Mouse (Mus musculus): Measurements from ENCODE around the gene Gm49661. TPM values are rescaled to one million over a fixed set of nuclear protein-coding genes. Genes with fewer than 3 reads are reported as not detected.
A peak's percentile ranks its signal among the peaks of the same experiment; 100 is the strongest.

The Gm49661 gene
- polyA plus RNA-seq, 1 experiment from 2014 or later: not detected

DNA sequence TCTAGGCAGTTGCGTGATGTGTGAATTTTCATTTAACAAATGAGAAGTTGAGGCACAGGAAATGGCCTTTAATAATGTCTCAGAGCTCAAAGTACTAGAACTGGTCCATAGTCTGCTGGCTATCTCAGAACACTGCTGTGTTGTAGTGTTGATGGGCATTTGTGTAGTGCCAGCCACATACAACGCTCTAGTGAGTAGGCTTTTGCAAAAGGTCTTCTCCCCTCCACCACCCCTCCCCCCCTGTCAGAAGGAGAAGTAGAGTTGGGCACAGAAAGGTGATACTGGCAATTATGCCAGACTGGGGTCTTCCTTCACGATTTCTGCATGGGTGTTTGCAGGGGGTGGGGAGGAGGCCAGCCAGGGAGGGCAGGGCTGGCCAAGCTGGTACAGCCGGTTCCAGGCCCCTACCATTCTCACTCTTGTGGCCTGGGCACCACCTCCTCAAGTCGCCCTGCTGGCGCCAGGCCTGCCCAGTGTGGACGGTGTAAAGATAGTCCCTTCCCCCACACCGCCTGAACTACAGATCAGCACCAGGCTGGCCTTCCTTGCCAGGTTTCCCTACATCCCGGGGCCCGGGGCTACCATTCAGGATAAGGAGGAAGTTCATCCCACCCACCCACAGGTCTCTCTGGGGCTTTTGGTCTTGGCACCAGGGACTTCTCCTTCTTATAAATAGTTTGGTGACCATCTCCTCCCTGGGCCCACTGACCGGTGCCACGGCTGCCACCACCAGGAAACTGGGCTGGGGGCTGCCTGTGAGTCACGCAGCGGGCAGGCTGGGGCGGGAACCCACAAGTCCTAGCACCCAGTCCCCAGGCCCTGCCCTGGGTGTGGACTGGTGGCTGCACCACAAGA, 12.6 kb upstream of the Gm49661 start:
- Histone ChIP-seq H3K4me3 (ENCODE audit: low read depth, low read length) (no peak overlapping the region), H3K36me3 (replicated peaks; ENCODE audit: control insufficient read depth, insufficient read depth, low read depth, low read length) (no peaks in the 10 kb centered on the region), H3K4me1 (ENCODE audit: control insufficient read depth, insufficient read depth, low read length) (peaks cover 27% of the 10 kb centered on the region), H3K27me3 (ENCODE audit: control insufficient read depth, insufficient read depth, low read length) (peaks cover 22% of the 10 kb centered on the region), H3K9me3 (replicated peaks; ENCODE audit: control insufficient read depth, low read length) (no peaks in the 10 kb centered on the region), H3K27ac (replicated peaks; ENCODE audit: low read depth, low read length) (no peak overlapping the region), H3K4me2 (ENCODE audit: low read depth, low read length) (no peak overlapping the region), H3K9ac (replicated peaks; ENCODE audit: low read length) (no peak overlapping the region)
- DNase-seq (ENCODE audit: low spot score): no peak
- 76% methylated on average over 15 of the region's 15 CpGs for WGBS
- no peak for ATAC-seq (replicated peaks; ENCODE audit: insufficient number of reproducible peaks, low FRiP score, low TSS enrichment, low read depth)

GRCm38 (mm10) chr8:84980622-84981358, 11.6 kb upstream of the Gm49661 start:
- Histone ChIP-seq H3K4me1 (ENCODE audit: control insufficient read depth, insufficient read depth, low read length) (peaks cover 27% of the 10 kb centered on the region), H3K27me3 (ENCODE audit: control insufficient read depth, insufficient read depth, low read length) (peaks cover 22% of the 10 kb centered on the region), H3K9ac (replicated peaks; ENCODE audit: low read length) (no peak overlapping the region), H3K27ac (replicated peaks; ENCODE audit: low read depth, low read length) (no peak overlapping the region), H3K9me3 (replicated peaks; ENCODE audit: control insufficient read depth, low read length) (no peaks in the 10 kb centered on the region), H3K36me3 (replicated peaks; ENCODE audit: control insufficient read depth, insufficient read depth, low read depth, low read length) (no peaks in the 10 kb centered on the region), H3K4me2 (ENCODE audit: low read depth, low read length) (no peak overlapping the region), H3K4me3 (ENCODE audit: low read depth, low read length) (peak overlapping the region; percentile 28; the same call in 1 of the 2 replicates)
- ATAC-seq (replicated peaks; ENCODE audit: insufficient number of reproducible peaks, low FRiP score, low TSS enrichment, low read depth): no peak
- 28% methylated on average over 11 of the region's 11 CpGs for WGBS
- no peak for DNase-seq (ENCODE audit: low spot score)

- 2% methylated on average over 42 of the region's 42 CpGs for WGBS
- Histone ChIP-seq H3K27ac (replicated peaks; ENCODE audit: low read depth, low read length) (peak overlapping the region; percentile 36; the same call in 1 of the 2 replicates), H3K27me3 (ENCODE audit: control insufficient read depth, insufficient read depth, low read length) (peaks cover 22% of the 10 kb centered on the region), H3K4me3 (ENCODE audit: low read depth, low read length) (peak overlapping the region; percentile 28), H3K36me3 (replicated peaks; ENCODE audit: control insufficient read depth, insufficient read depth, low read depth, low read length) (no peaks in the 10 kb centered on the region), H3K4me2 (ENCODE audit: low read depth, low read length) (peak overlapping the region; percentile 71), H3K9ac (replicated peaks; ENCODE audit: low read length) (peak overlapping the region; percentile 46), H3K9me3 (replicated peaks; ENCODE audit: control insufficient read depth, low read length) (no peaks in the 10 kb centered on the region), H3K4me1 (ENCODE audit: control insufficient read depth, insufficient read depth, low read length) (peaks cover 20% of the 10 kb centered on the region)
- ATAC-seq (replicated peaks; ENCODE audit: insufficient number of reproducible peaks, low FRiP score, low TSS enrichment, low read depth) (0 out of 2 replicates have a peak, but pooled peaks have one; percentile 15), DNase-seq (ENCODE audit: low spot score) (peak; percentile 92)
Measured at GRCm38 (mm10) chr8:84979599-84980421, 10.6 kb upstream of the Gm49661 start.

DNA sequence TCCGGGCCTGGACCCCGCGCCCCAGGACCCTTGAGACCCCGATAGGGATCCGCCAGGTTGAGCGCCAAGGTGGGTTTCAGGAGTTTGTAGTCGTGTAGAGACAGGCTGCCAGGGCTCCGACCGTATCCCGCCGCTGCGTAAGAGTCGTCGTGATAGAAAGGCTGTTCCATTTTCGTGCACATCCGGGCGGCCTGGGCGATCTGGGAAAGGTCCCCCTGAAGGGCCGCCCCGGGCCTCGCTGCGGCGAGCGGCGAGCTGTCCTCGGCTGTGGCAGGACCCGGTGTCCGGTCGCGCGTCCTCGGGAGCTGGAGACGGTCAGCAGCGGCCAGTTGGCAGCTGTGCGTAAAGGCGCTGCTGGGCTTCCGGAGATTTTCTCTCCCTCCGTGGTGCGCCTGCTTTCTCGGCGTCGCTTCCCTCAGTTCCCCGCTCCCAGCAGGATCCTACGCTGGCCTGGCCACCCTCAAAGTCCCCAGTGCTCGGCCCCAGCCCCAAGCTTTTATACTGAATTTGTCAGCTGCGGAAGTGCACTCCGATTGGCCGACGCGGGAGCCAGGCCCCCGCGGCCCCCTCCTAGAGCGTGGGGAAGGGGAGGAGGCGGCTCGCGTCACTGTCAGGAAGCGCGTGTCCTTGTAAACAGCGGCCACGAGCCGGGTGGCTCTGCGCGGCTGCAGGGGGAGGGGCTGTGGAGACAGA, 9.2 kb upstream of the Gm49661 start, which contains the start of gene Junb:
Junb (minus strand) TSS at position 471 of the 693 bp plus-strand sequence.
- ATAC-seq (replicated peaks; ENCODE audit: insufficient number of reproducible peaks, low FRiP score, low TSS enrichment, low read depth): no peak
- Histone ChIP-seq H3K36me3 (replicated peaks; ENCODE audit: control insufficient read depth, insufficient read depth, low read depth, low read length) (no peaks in the 10 kb centered on the region), H3K4me2 (ENCODE audit: low read depth, low read length) (peak within 1 kb of the TSS; percentile 96), H3K4me3 (ENCODE audit: low read depth, low read length) (peak within 1 kb of the TSS; percentile 50), H3K27ac (replicated peaks; ENCODE audit: low read depth, low read length) (peak within 1 kb of the TSS; percentile 36; the same call in 1 of the 2 replicates), H3K9ac (replicated peaks; ENCODE audit: low read length) (peak within 1 kb of the TSS; percentile 64), H3K4me1 (ENCODE audit: control insufficient read depth, insufficient read depth, low read length) (peaks cover 16% of the 10 kb centered on the region), H3K27me3 (ENCODE audit: control insufficient read depth, insufficient read depth, low read length) (peaks cover 22% of the 10 kb centered on the region), H3K9me3 (replicated peaks; ENCODE audit: control insufficient read depth, low read length) (no peaks in the 10 kb centered on the region)
- peak; percentile 87 for DNase-seq (ENCODE audit: low spot score)
- under 1% methylated on average over 60 of the region's 63 CpGs for WGBS

DNA sequence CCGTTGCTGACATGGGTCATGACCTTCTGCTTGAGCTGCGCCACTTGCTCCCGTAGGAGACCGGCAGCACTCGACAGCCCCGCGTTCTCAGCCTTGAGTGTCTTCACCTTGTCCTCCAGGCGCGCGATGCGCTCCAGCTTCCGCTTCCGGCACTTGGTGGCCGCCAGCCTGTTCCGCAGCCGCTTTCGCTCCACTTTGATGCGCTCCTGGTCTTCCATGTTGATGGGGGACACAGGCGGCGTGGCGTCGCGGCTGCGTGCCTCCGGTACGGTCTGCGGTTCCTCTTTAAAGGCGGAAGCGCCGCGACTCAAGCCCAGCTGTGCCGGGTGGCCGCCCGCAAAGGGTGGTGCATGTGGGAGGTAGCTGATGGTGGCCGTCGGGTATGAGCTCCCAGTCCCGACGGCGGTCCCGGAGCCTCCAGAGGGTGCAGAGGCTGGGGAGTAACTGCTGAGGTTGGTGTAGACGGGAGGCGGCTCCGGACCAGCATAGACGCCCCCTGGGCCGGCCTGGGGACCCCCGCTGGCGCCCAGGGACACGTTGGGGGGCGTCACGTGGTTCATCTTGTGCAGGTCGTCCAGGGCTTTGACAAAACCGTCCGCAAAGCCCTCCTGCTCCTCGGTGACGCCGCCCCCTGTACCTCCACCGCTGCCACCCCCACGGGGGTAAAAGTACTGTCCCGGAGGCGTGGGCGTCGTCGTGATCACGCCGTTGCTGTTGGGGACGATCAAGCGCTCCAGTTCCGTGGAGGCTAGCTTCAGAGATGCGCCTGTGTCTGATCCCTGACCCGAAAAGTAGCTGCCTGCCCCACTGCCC, 8.4 kb upstream of the Gm49661 start:
- ATAC-seq (replicated peaks; ENCODE audit: insufficient number of reproducible peaks, low FRiP score, low TSS enrichment, low read depth) (no peak), DNase-seq (ENCODE audit: low spot score) (peak; percentile 56)
- Histone ChIP-seq H3K9me3 (replicated peaks; ENCODE audit: control insufficient read depth, low read length) (no peaks in the 10 kb centered on the region), H3K27me3 (ENCODE audit: control insufficient read depth, insufficient read depth, low read length) (peaks cover 22% of the 10 kb centered on the region), H3K9ac (replicated peaks; ENCODE audit: low read length) (peak overlapping the region; percentile 64), H3K4me3 (ENCODE audit: low read depth, low read length) (peak overlapping the region; percentile 50), H3K4me2 (ENCODE audit: low read depth, low read length) (peak overlapping the region; percentile 96), H3K36me3 (replicated peaks; ENCODE audit: control insufficient read depth, insufficient read depth, low read depth, low read length) (no peaks in the 10 kb centered on the region), H3K4me1 (ENCODE audit: control insufficient read depth, insufficient read depth, low read length) (peaks cover 16% of the 10 kb centered on the region), H3K27ac (replicated peaks; ENCODE audit: low read depth, low read length) (no peak overlapping the region)
- 1% methylated on average over 70 of the region's 70 CpGs for WGBS

- no peak for DNase-seq (ENCODE audit: low spot score)
- Histone ChIP-seq H3K36me3 (replicated peaks; ENCODE audit: control insufficient read depth, insufficient read depth, low read depth, low read length) (no peaks in the 10 kb centered on the region), H3K9ac (replicated peaks; ENCODE audit: low read length) (peak overlapping the region; percentile 64), H3K4me2 (ENCODE audit: low read depth, low read length) (peak overlapping the region; percentile 96), H3K27ac (replicated peaks; ENCODE audit: low read depth, low read length) (no peak overlapping the region), H3K27me3 (ENCODE audit: control insufficient read depth, insufficient read depth, low read length) (peaks cover 22% of the 10 kb centered on the region), H3K4me3 (ENCODE audit: low read depth, low read length) (peak overlapping the region; percentile 50), H3K4me1 (ENCODE audit: control insufficient read depth, insufficient read depth, low read length) (peaks cover 16% of the 10 kb centered on the region), H3K9me3 (replicated peaks; ENCODE audit: control insufficient read depth, low read length) (no peaks in the 10 kb centered on the region)
- no peak for ATAC-seq (replicated peaks; ENCODE audit: insufficient number of reproducible peaks, low FRiP score, low TSS enrichment, low read depth)
- 2% methylated on average over 24 of the region's 25 CpGs for WGBS
Measured at GRCm38 (mm10) chr8:84976763-84977434, 7.7 kb upstream of the Gm49661 start.
